Mouse (Mus musculus): ENCODE results near the gene Prm2. TPM values are rescaled to one million over a fixed set of nuclear protein-coding genes. Genes with fewer than 3 reads are reported as not detected.
"Not testable (repeated sequence)": the region's sequence is repeated elsewhere in the genome, so short reads cannot be mapped to it uniquely, and the experiment has no call there.

Prm2 gene
- total RNA-seq, 2 experiments from 2014 or later: not detected

GRCm38 (mm10) chr16:10813726-10814125 lies 17.8 kb upstream of the Prm2 start:
- no peak for ATAC-seq (replicated peaks; ENCODE audit: poor library complexity)

GRCm38 (mm10) chr16:10812865-10813371 lies 17.0 kb upstream of the Prm2 start, which contains the start of gene Gm11172:
Gene Gm11172, plus strand, starts transcription at chr16:10812915.
- ATAC-seq (replicated peaks; ENCODE audit: poor library complexity): peak; percentile 25; the same call in 1 of the 2 replicates

- no peak for ATAC-seq (replicated peaks; ENCODE audit: poor library complexity)
These were observed 14.4 kb upstream of the Prm2 start for GRCm38 (mm10) chr16:10810376-10810775.

GRCm38 (mm10) chr16:10805789-10806527 lies 10.0 kb upstream of the Prm2 start, which contains the start of gene Prm1:
Gene Prm1, minus strand, starts transcription at chr16:10805839.
- ATAC-seq (replicated peaks; ENCODE audit: poor library complexity): 0 out of 2 replicates have a peak, but pooled peaks have one; percentile 29

GRCm38 (mm10) chr16:10802420-10802819 lies 6.5 kb upstream of the Prm2 start:
- ATAC-seq (replicated peaks; ENCODE audit: poor library complexity): not testable (repeated sequence)

GRCm38 (mm10) chr16:10790702-10791101 lies 5.2 kb downstream of the Prm2 start, which contains the start of gene Prm3:
Gene Prm3, minus strand, starts transcription at chr16:10790914.
- ATAC-seq (replicated peaks; ENCODE audit: poor library complexity): no peak

- ATAC-seq (replicated peaks; ENCODE audit: poor library complexity): no peak
These were observed 7.1 kb downstream of the Prm2 start for GRCm38 (mm10) chr16:10788866-10789265.

GRCm38 (mm10) chr16:10788271-10788670 lies 7.7 kb downstream of the Prm2 start, which contains the start of gene Tnp2:
Gene Tnp2, minus strand, starts transcription at chr16:10788660.
- no peak for ATAC-seq (replicated peaks; ENCODE audit: poor library complexity)

GRCm38 (mm10) chr16:10787548-10788058 lies 8.3 kb downstream of the Prm2 start:
- ATAC-seq (replicated peaks; ENCODE audit: poor library complexity): no peak

GRCm38 (mm10) chr16:10786782-10787547 lies 9.0 kb downstream of the Prm2 start:
- ATAC-seq (replicated peaks; ENCODE audit: poor library complexity): no peak

GRCm38 (mm10) chr16:10786288-10786687 lies 9.6 kb downstream of the Prm2 start:
- ATAC-seq (replicated peaks; ENCODE audit: poor library complexity): peak; percentile 66

GRCm38 (mm10) chr16:10785371-10786231 lies 10.3 kb downstream of the Prm2 start, which contains the start of gene Socs1:
Gene Socs1, minus strand, starts transcription at chr16:10785536.
- ATAC-seq (replicated peaks; ENCODE audit: poor library complexity): peak; percentile 63

GRCm38 (mm10) chr16:10784793-10785370 lies 11.1 kb downstream of the Prm2 start:
- peak; percentile 64 for ATAC-seq (replicated peaks; ENCODE audit: poor library complexity)

GRCm38 (mm10) chr16:10783883-10784792 lies 11.8 kb downstream of the Prm2 start:
- no peak for ATAC-seq (replicated peaks; ENCODE audit: poor library complexity)

- no peak for ATAC-seq (replicated peaks; ENCODE audit: poor library complexity)
These were observed 12.5 kb downstream of the Prm2 start for GRCm38 (mm10) chr16:10783451-10783850.

GRCm38 (mm10) chr16:10783152-10783434 lies 12.8 kb downstream of the Prm2 start:
- peak; percentile 23; the same call in 1 of the 2 replicates for ATAC-seq (replicated peaks; ENCODE audit: poor library complexity)

- ATAC-seq (replicated peaks; ENCODE audit: poor library complexity): no peak; the same call in 1 of the 2 replicates
These were observed 13.4 kb downstream of the Prm2 start for GRCm38 (mm10) chr16:10782377-10783151.

- no peak for ATAC-seq (replicated peaks; ENCODE audit: poor library complexity)
These were observed 14.0 kb downstream of the Prm2 start for GRCm38 (mm10) chr16:10781862-10782371.

Measured in megakaryocyte progenitor cell, adult 5-6 weeks (primary cell).